In the genomic region with DNA sequence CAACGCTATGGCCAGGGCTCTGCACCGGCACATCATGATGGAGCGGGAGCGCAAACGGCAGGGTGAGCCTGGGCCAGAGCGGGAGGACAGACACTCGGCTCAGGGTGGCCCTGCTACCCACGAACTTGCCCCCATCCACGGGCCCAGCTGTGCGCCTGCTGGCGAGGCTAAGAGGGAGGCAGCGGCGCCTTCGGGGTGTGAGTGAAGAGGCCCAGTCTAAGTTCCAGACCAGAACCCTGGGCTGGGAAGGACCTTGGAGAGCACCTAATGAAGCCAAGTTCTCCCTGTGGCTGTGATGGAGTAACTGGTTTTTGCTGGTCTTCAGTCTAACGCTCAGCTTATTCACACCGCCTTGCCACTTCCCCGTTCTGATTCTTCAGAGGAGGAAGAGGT, we compare ENCODE assay signal across 8 mouse cellular contexts. TPM values are rescaled to one million over a fixed set of nuclear protein-coding genes. Genes with fewer than 3 reads are reported as not detected.
DNase-seq lines count a peak whose midpoint lies in the region; ATAC-seq and TF ChIP-seq lines count a peak whose summit lies in the region.

No protein-coding gene starts in this region.

- peaks cover 88% of the 10 kb centered on the region for H3K36me3 ChIP-seq in heart, embryonic 14.5 days (ENCODE audit: control insufficient read depth, insufficient read depth, low read length)
- peaks cover 96% of the 10 kb centered on the region for H3K36me3 ChIP-seq in G1E (replicated peaks)
- H3K36me3 ChIP-seq in forebrain, embryonic 14.5 days (ENCODE audit: control insufficient read depth, insufficient read depth, low read length): peaks cover 88% of the 10 kb centered on the region
- peaks cover 72% of the 10 kb centered on the region for H3K36me3 ChIP-seq in liver, embryonic 14.5 days (replicated peaks; ENCODE audit: control insufficient read depth, insufficient read depth, low read depth)

- H3K27ac ChIP-seq in heart, embryonic 14.5 days (replicated peaks in 1 of 2; ENCODE audit: control insufficient read depth in 1 of 2, insufficient read depth in 1 of 2, low read depth in 2 of 2, low read length in 2 of 2): peak overlapping the region; percentile 55 to 88
- H3K27ac ChIP-seq in forebrain, embryonic 14.5 days (ENCODE audit: low read depth, low read length): peak overlapping the region; percentile 80
- H3K27ac ChIP-seq in liver, embryonic 14.5 days: peak overlapping the region; percentile 95

- peak overlapping the region; percentile 95 for H3K4me2 ChIP-seq in heart, embryonic 14.5 days (ENCODE audit: low read length)
- peak overlapping the region; percentile 100 for H3K4me2 ChIP-seq in forebrain, embryonic 14.5 days (ENCODE audit: low read length)
- H3K4me2 ChIP-seq in liver, embryonic 14.5 days (ENCODE audit: low read depth): peak overlapping the region; percentile 100

- ATAC-seq in heart, embryonic 14.5 days (ENCODE audit: insufficient number of reproducible peaks, insufficient read depth, low FRiP score, low read depth): no peak
- ATAC-seq in G1E (ENCODE audit: extremely low read depth, insufficient number of reproducible peaks, low FRiP score, poor library complexity, severe bottlenecking): no peak
- ATAC-seq in forebrain, embryonic 14.5 days: no peak
- ATAC-seq in liver, embryonic 14.5 days (ENCODE audit: insufficient read depth): no peak

- WGBS in heart, embryonic 14.5 days: 1% methylated on average over 17 of the region's 17 CpGs
- 2% methylated on average over 17 of the region's 17 CpGs for WGBS in forebrain, embryonic 14.5 days
- WGBS in liver, embryonic 14.5 days (ENCODE audit: insufficient replicate concordance): 2% methylated on average over 17 of the region's 17 CpGs

- no peaks in the 10 kb centered on the region for H3K9me3 ChIP-seq in heart, embryonic 14.5 days (ENCODE audit: control insufficient read depth, low read length)
- H3K9me3 ChIP-seq in G1E (replicated peaks): no peaks in the 10 kb centered on the region
- H3K9me3 ChIP-seq in forebrain, embryonic 14.5 days (replicated peaks; ENCODE audit: control insufficient read depth, low read length): no peaks in the 10 kb centered on the region
- no peaks in the 10 kb centered on the region for H3K9me3 ChIP-seq in liver, embryonic 14.5 days (ENCODE audit: control insufficient read depth, low read length)

- intact Hi-C loops in heart, postnatal 36 days (cut with DNase I): no loop called here

- peak overlapping the region; percentile 82 to 89 for H3K4me3 ChIP-seq in heart, embryonic 14.5 days (ENCODE audit: control insufficient read depth in 1 of 2, insufficient read depth in 1 of 2, low read depth in 1 of 2, low read length in 2 of 2)
- H3K4me3 ChIP-seq in G1E (ENCODE audit: low read depth, low read length): peak overlapping the region; percentile 91
- peak overlapping the region; percentile 80 for H3K4me3 ChIP-seq in forebrain, embryonic 14.5 days (ENCODE audit: low read depth, low read length)
- peak overlapping the region; percentile 82 to 90 for H3K4me3 ChIP-seq in liver, embryonic 14.5 days (ENCODE audit: insufficient read depth in 1 of 2, low read depth in 2 of 2, low read length in 2 of 2)

- H3K27me3 ChIP-seq in heart, embryonic 14.5 days (ENCODE audit: control insufficient read depth, insufficient read depth, low read length): no peaks in the 10 kb centered on the region
- no peaks in the 10 kb centered on the region for H3K27me3 ChIP-seq in G1E (ENCODE audit: insufficient read depth, low read length)
- no peaks in the 10 kb centered on the region for H3K27me3 ChIP-seq in forebrain, embryonic 14.5 days (replicated peaks; ENCODE audit: control insufficient read depth, insufficient read depth, low read length)
- no peaks in the 10 kb centered on the region for H3K27me3 ChIP-seq in liver, embryonic 14.5 days (ENCODE audit: control insufficient read depth, insufficient read depth, low read length)

- TF ChIP-seq EP300 in liver, embryonic 14.5 days (IDR thresholded peaks at IDR 0.05; ENCODE audit: low read depth): no peak

- peak overlapping the region; percentile 87 for H3K9ac ChIP-seq in heart, embryonic 14.5 days (ENCODE audit: low read length)
- peak overlapping the region; percentile 82 for H3K9ac ChIP-seq in forebrain, embryonic 14.5 days (ENCODE audit: low read length)
- H3K9ac ChIP-seq in liver, embryonic 14.5 days (replicated peaks): peak overlapping the region; percentile 92

- peaks cover 17 to 27% of the 10 kb centered on the region in 2 experiments for H3K4me1 ChIP-seq in heart, embryonic 14.5 days (ENCODE audit: control insufficient read depth in 2 of 2, insufficient read depth in 2 of 2, low read length in 2 of 2)
- H3K4me1 ChIP-seq in G1E (ENCODE audit: insufficient read depth, low read depth, low read length): peaks cover 79% of the 10 kb centered on the region
- peaks cover 23% of the 10 kb centered on the region for H3K4me1 ChIP-seq in forebrain, embryonic 14.5 days (ENCODE audit: control insufficient read depth, insufficient read depth, low read length)
- peaks cover 36 to 50% of the 10 kb centered on the region in 2 experiments for H3K4me1 ChIP-seq in liver, embryonic 14.5 days (replicated peaks; ENCODE audit: control insufficient read depth in 2 of 2, insufficient read depth in 2 of 2, low read length in 1 of 2)

- no peak for DNase-seq in heart, postnatal 36 days
- DNase-seq in G1E (ENCODE audit: low spot score): no peak
- no peak for DNase-seq in forebrain, embryonic 14.5 days (ENCODE audit: low spot score)
- peak in 1 of 3 experiments; percentile 55 for DNase-seq in liver, embryonic 14.5 days (ENCODE audit: low read depth in 3 of 3, low spot score in 3 of 3)
- no peak for DNase-seq in frontal cortex, postnatal 25 days (ENCODE audit: low spot score in 2 of 2)
- no peak for DNase-seq in c-Kit-positive CD71-positive TER-119-positive erythroid progenitor cells, embryonic 14.5 days (ENCODE audit: low spot score)
- DNase-seq in adrenal gland, adult 8-10 months: no peak

- no peak for TF ChIP-seq CTCF in G1E (IDR thresholded peaks at IDR 0.05; ENCODE audit: low read depth, low read length)
- TF ChIP-seq CTCF in liver, embryonic 14.5 days (IDR thresholded peaks at IDR 0.05; ENCODE audit: low read depth): no peak

RNA-seq across cellular contexts. Expression of a gene that starts 0.7 kb away (rescaled TPM):
- polyA plus RNA-seq in heart, embryonic 14.5 days (2014; fragmentation: Nextera tagmentation; extraction: Ambion mirVana): 45.2 and 46.8 TPM in 2 replicates
- 10 to 100 TPM; 28.2 to 32.1 TPM for total RNA-seq in heart, postnatal 36 days (2021)
- total RNA-seq in G1E (2014; fragmentation: Nextera tagmentation): 305 and 344 TPM in 2 replicates
- total RNA-seq in G1E (2017): 44.9 and 45.8 TPM in 2 replicates
- 203 and 216 TPM in 2 replicates for polyA plus RNA-seq in G1E (2012)
- polyA plus RNA-seq in forebrain, embryonic 14.5 days (2014; fragmentation: Nextera tagmentation; extraction: Ambion mirVana): 62.9 and 67.8 TPM in 2 replicates
- 79.5 and 93.1 TPM in 2 replicates for polyA plus RNA-seq in liver, embryonic 14.5 days (2012; rRNA removed)
- 82.7 and 91.2 TPM in 2 replicates for polyA plus RNA-seq in liver, embryonic 14.5 days (2014; fragmentation: Nextera tagmentation; extraction: Ambion mirVana)
- 10 to 100 TPM; 44.0 to 72.7 (median 52.0) TPM for total RNA-seq in adrenal gland, adult 8-10 months (2022)

RNA-seq across cellular contexts. Expression of a gene that starts 7.4 kb away (rescaled TPM):
- polyA plus RNA-seq in heart, embryonic 14.5 days (2014; fragmentation: Nextera tagmentation; extraction: Ambion mirVana): 1,047 and 1,081 TPM in 2 replicates
- total RNA-seq in heart, postnatal 36 days (2021): 100 to 1,000 TPM; 420 to 449 TPM
- total RNA-seq in G1E (2014; fragmentation: Nextera tagmentation): 1,285 and 1,536 TPM in 2 replicates
- total RNA-seq in G1E (2017): 763 and 764 TPM in 2 replicates
- 2,879 and 2,909 TPM in 2 replicates for polyA plus RNA-seq in G1E (2012)
- polyA plus RNA-seq in forebrain, embryonic 14.5 days (2014; fragmentation: Nextera tagmentation; extraction: Ambion mirVana): 1,251 and 1,277 TPM in 2 replicates
- polyA plus RNA-seq in liver, embryonic 14.5 days (2012; rRNA removed): 652 and 846 TPM in 2 replicates
- polyA plus RNA-seq in liver, embryonic 14.5 days (2014; fragmentation: Nextera tagmentation; extraction: Ambion mirVana): 1,316 and 1,415 TPM in 2 replicates
- 100 to 1,000 TPM; 468 to 561 (median 519) TPM for total RNA-seq in adrenal gland, adult 8-10 months (2022)

RNA-seq across cellular contexts. Expression of a gene that starts 13.5 kb away (rescaled TPM):
- polyA plus RNA-seq in heart, embryonic 14.5 days (2014; fragmentation: Nextera tagmentation; extraction: Ambion mirVana): 7.5 and 11.1 TPM in 2 replicates
- total RNA-seq in heart, postnatal 36 days (2021): 10 to 100 TPM; 40.2 to 47.4 TPM
- 25.7 and 39.6 TPM in 2 replicates for total RNA-seq in G1E (2014; fragmentation: Nextera tagmentation)
- total RNA-seq in G1E (2017): 27.2 and 30.2 TPM in 2 replicates
- 87.0 and 110 TPM in 2 replicates for polyA plus RNA-seq in G1E (2012)
- 16.7 and 23.8 TPM in 2 replicates for polyA plus RNA-seq in forebrain, embryonic 14.5 days (2014; fragmentation: Nextera tagmentation; extraction: Ambion mirVana)
- 13.1 and 20.5 TPM in 2 replicates for polyA plus RNA-seq in liver, embryonic 14.5 days (2012; rRNA removed)
- polyA plus RNA-seq in liver, embryonic 14.5 days (2014; fragmentation: Nextera tagmentation; extraction: Ambion mirVana): 2.5 and 3.4 TPM in 2 replicates
- 10 to 100 TPM; 36.4 to 71.4 (median 51.5) TPM for total RNA-seq in adrenal gland, adult 8-10 months (2022)

RNA-seq across cellular contexts. Expression of a gene that starts 13.6 kb away (rescaled TPM):
- polyA plus RNA-seq in heart, embryonic 14.5 days (2014; fragmentation: Nextera tagmentation; extraction: Ambion mirVana): 4.5 and 5.1 TPM in 2 replicates
- total RNA-seq in heart, postnatal 36 days (2021): under 1 TPM; 0.73 to 0.89 TPM
- total RNA-seq in G1E (2014; fragmentation: Nextera tagmentation): 6.6 and 7.2 TPM in 2 replicates
- 1.7 and 4.4 TPM in 2 replicates for total RNA-seq in G1E (2017)
- polyA plus RNA-seq in G1E (2012): 0.62 and 1.2 TPM in 2 replicates
- polyA plus RNA-seq in forebrain, embryonic 14.5 days (2014; fragmentation: Nextera tagmentation; extraction: Ambion mirVana): 15.0 and 18.6 TPM in 2 replicates
- 0.40 and 0.48 TPM in 2 replicates for polyA plus RNA-seq in liver, embryonic 14.5 days (2012; rRNA removed)
- 0.93 and 1.7 TPM in 2 replicates for polyA plus RNA-seq in liver, embryonic 14.5 days (2014; fragmentation: Nextera tagmentation; extraction: Ambion mirVana)
- total RNA-seq in adrenal gland, adult 8-10 months (2022): 1 to 10 TPM in 1 of 4 experiments, under 1 TPM in 3; 0.23 to 2.4 (median 0.71) TPM

RNA-seq across cellular contexts. Expression of a gene that starts 19.0 kb away (rescaled TPM):
- polyA plus RNA-seq in heart, embryonic 14.5 days (2014; fragmentation: Nextera tagmentation; extraction: Ambion mirVana): 3.6 and 3.8 TPM in 2 replicates
- total RNA-seq in heart, postnatal 36 days (2021): under 1 TPM; 0.78 to 0.89 TPM
- total RNA-seq in G1E (2014; fragmentation: Nextera tagmentation): 94.6 and 98.7 TPM in 2 replicates
- 103 and 118 TPM in 2 replicates for total RNA-seq in G1E (2017)
- 184 and 216 TPM in 2 replicates for polyA plus RNA-seq in G1E (2012)
- polyA plus RNA-seq in forebrain, embryonic 14.5 days (2014; fragmentation: Nextera tagmentation; extraction: Ambion mirVana): 0.10 and 0.17 TPM in 2 replicates
- polyA plus RNA-seq in liver, embryonic 14.5 days (2012; rRNA removed): 2.7 and 2.8 TPM in 2 replicates
- polyA plus RNA-seq in liver, embryonic 14.5 days (2014; fragmentation: Nextera tagmentation; extraction: Ambion mirVana): 2.9 and 3.3 TPM in 2 replicates
- total RNA-seq in adrenal gland, adult 8-10 months (2022): 1 to 10 TPM in 2 of 4 experiments, under 1 TPM in 2; 0.31 to 1.9 (median 0.86) TPM
